In genomic region chr2:110156321-110156720, GRCm38 (mm10) we compare ENCODE assay signal across 24 mouse cellular contexts.
DNase-seq lines count a peak whose midpoint lies in the region; ATAC-seq and TF ChIP-seq lines count a peak whose summit lies in the region.
"Had no signal": no experiment of that assay in that cellular context is flagged by ENCODE, and none has a peak within 500 bp of the region (broad histone marks: within the 10 kb centered on the region; RNA-seq: fewer than 3 reads in every experiment).

No protein-coding gene starts in this region.

- H3K4me2 ChIP-seq in stomach, postnatal 0 days (replicated peaks; ENCODE audit: low read depth) = no peak overlapping the region
- H3K4me2 ChIP-seq: forebrain, embryonic 13.5 days; heart, embryonic 11.5 days; hindbrain, embryonic 12.5 days; liver, embryonic 15.5 days; lung, embryonic 14.5 days; midbrain, embryonic 12.5 days; neural tube, embryonic 12.5 days had no signal

- H3K4me3 ChIP-seq in stomach, postnatal 0 days (ENCODE audit: low read depth, low read length) = no peak overlapping the region
- H3K4me3 ChIP-seq: forebrain, embryonic 13.5 days; hindbrain, embryonic 12.5 days; liver, embryonic 15.5 days; midbrain, embryonic 12.5 days; myocyte; neural tube, embryonic 12.5 days had no signal

- 35% methylated on average over 2 of the region's 2 CpGs for WGBS in large intestine, adult 2 months
- WGBS in stomach, postnatal 0 days = 56% methylated on average over 2 of the region's 2 CpGs

- H3K36me3 ChIP-seq in stomach, postnatal 0 days (ENCODE audit: control insufficient read depth, insufficient read depth, low read length) = no peaks in the 10 kb centered on the region
- H3K36me3 ChIP-seq: hindbrain, embryonic 12.5 days; liver, embryonic 15.5 days; midbrain, embryonic 12.5 days; neural tube, embryonic 12.5 days had no signal

- TF ChIP-seq CTCF in stomach, postnatal 0 days (IDR thresholded peaks at IDR 0.05; ENCODE audit: low read depth) = no peak

- H3K9me3 ChIP-seq in stomach, postnatal 0 days (ENCODE audit: control insufficient read depth, low read length) = no peaks in the 10 kb centered on the region
- H3K9me3 ChIP-seq: forebrain, embryonic 13.5 days; hindbrain, embryonic 12.5 days; liver, embryonic 15.5 days had no signal

- peak; percentile 35 for TF ChIP-seq EP300 in stomach, postnatal 0 days (optimal IDR thresholded peaks at IDR 0.05)

- no peak overlapping the region for H3K9ac ChIP-seq in stomach, postnatal 0 days (ENCODE audit: low read length)
- H3K9ac ChIP-seq: forebrain, embryonic 13.5 days; hindbrain, embryonic 12.5 days; liver, embryonic 15.5 days; lung, embryonic 14.5 days; midbrain, embryonic 12.5 days; neural tube, embryonic 12.5 days had no signal

- DNase-seq in 416B (ENCODE audit: low read depth) = peak; percentile 5
- DNase-seq in NIH3T3 (ENCODE audit: low read depth) = peak; percentile 52
- DNase-seq in large intestine, adult 2 months (ENCODE audit: low read depth, low spot score) = peak; percentile 59
- DNase-seq in stomach, postnatal 0 days (ENCODE audit: low spot score) = peak; percentile 53
- DNase-seq in kidney, postnatal 4 days = no peak
- no peak for DNase-seq in gastrocnemius, adult 8-10 months (ENCODE audit: low spot score in 2 of 2)
- DNase-seq: adrenal gland, postnatal 36 days; cerebellum, adult 18-20 months; cerebellum, postnatal 10 days; gastrocnemius, postnatal 14 days; heart, postnatal 36 days; kidney, adult 18-20 months; kidney, postnatal 36 days; layer of hippocampus, postnatal 36 days; lung, embryonic 14.5 days; lung, postnatal 14 days; right cerebral cortex, postnatal 4 days had no signal

- ATAC-seq in stomach, postnatal 0 days (ENCODE audit: low FRiP score, low TSS enrichment) = peak; percentile 98
- ATAC-seq: forebrain, embryonic 13.5 days had no signal

- H3K27me3 ChIP-seq in stomach, postnatal 0 days (ENCODE audit: control insufficient read depth, insufficient read depth, low read length) = no peaks in the 10 kb centered on the region
- H3K27me3 ChIP-seq: forebrain, embryonic 13.5 days; hindbrain, embryonic 12.5 days; liver, embryonic 15.5 days; midbrain, embryonic 12.5 days; neural tube, embryonic 12.5 days had no signal

- H3K4me1 ChIP-seq in stomach, postnatal 0 days (replicated peaks; ENCODE audit: control insufficient read depth, insufficient read depth) = no peaks in the 10 kb centered on the region
- H3K4me1 ChIP-seq: forebrain, embryonic 13.5 days; hindbrain, embryonic 12.5 days; liver, embryonic 15.5 days; midbrain, embryonic 12.5 days; neural tube, embryonic 12.5 days had no signal

- no peak overlapping the region for H3K27ac ChIP-seq in stomach, postnatal 0 days (replicated peaks)
- H3K27ac ChIP-seq: forebrain, embryonic 13.5 days; hindbrain, embryonic 12.5 days; liver, embryonic 15.5 days; midbrain, embryonic 12.5 days; neural tube, embryonic 12.5 days had no signal

Comparison
In these comparisons a context has a peak if more than half of its experiments do, and no peak if none do; other contexts are left out.
1. DNase-seq: peak in 416B (single experiment), NIH3T3 (single experiment), large intestine, adult 2 months (single experiment) and stomach, postnatal 0 days (single experiment); none in kidney, postnatal 4 days (0 of 2) and gastrocnemius, adult 8-10 months (0 of 2).